ENCODE assay signal across 8 mouse cellular contexts in the genomic region with DNA sequence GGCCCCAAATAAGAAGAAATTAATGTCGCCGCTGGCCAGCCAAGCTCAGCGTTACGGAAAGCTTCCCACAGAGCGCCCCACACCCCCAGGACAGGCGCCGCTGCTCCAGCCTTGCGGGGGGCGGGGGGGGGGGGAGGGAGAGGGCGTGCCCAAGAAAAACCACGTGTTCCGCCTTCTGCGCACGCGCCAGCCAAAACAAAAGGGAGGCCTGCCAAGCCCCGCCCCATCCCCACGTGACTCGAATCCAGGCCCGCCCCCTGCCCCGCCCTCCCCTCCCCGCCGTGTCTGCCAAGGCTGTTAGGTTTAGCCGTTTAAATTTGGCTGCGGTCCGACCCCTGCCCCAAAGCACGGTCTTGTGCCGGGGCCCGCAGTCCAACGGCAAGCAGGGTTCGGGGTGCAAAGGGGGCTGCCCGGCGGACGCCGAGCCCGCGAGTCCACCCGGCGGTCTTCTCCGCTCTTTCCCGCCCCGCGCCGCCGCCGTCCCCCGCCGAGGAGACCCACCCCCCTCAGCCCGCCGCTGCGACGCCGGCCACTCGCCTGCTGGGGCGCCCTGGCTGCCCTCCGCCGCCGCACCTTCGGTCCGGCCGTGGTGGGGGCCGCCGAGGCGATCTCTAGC. TPM values are rescaled to one million over a fixed set of nuclear protein-coding genes. Genes with fewer than 3 reads are reported as not detected.
A peak's percentile ranks its signal among the peaks of the same experiment; 100 is the strongest.
DNase-seq lines count a peak whose midpoint lies in the region; ATAC-seq lines count a peak whose summit lies in the region.

No protein-coding gene starts in this region.

- intact Hi-C loops in left cerebral cortex, postnatal 25 days (cut with DNase I), result loop anchor here (5.0 kb wide), 1 partner anchor 115 kb away; the partner anchor contains the start of gene Rpe

- peak overlapping the region; percentile 71 for H3K4me2 ChIP-seq in intestine, embryonic 16.5 days (ENCODE audit: low read depth, low read length)

- H3K9ac ChIP-seq in intestine, embryonic 16.5 days (ENCODE audit: low read depth, low read length), result peak overlapping the region; percentile 92

- DNase-seq in adrenal gland, adult 2 months, result peak; percentile 94
- DNase-seq in embryo, embryonic 11 days, result peak; percentile 94
- DNase-seq in gastrocnemius, postnatal 25 days, result peak; percentile 92
- peak; percentile 93 to 95 for DNase-seq in left cerebral cortex, postnatal 25 days (ENCODE audit: low spot score in 2 of 2)
- DNase-seq in mesoderm, embryonic 11.5 days (ENCODE audit: low read depth, low spot score), result peak; percentile 93
- DNase-seq in right cerebral cortex, postnatal 25 days, result peak; percentile 91
- peak; percentile 83 to 94 for DNase-seq in urinary bladder, postnatal 36 days (ENCODE audit: low spot score in 2 of 2)

- no peaks in the 10 kb centered on the region for H3K9me3 ChIP-seq in intestine, embryonic 16.5 days (ENCODE audit: control insufficient read depth, low read length)

- WGBS in intestine, embryonic 16.5 days, result under 1% methylated on average over 46 of the region's 63 CpGs

- ATAC-seq in intestine, embryonic 16.5 days, result peak; percentile 86

- peak overlapping the region; percentile 82 for H3K4me3 ChIP-seq in intestine, embryonic 16.5 days (ENCODE audit: low read length)

- no peaks in the 10 kb centered on the region for H3K27me3 ChIP-seq in intestine, embryonic 16.5 days (replicated peaks; ENCODE audit: control insufficient read depth, insufficient read depth, low read length)

- no peaks in the 10 kb centered on the region; the same call in 1 of the 2 replicates for H3K4me1 ChIP-seq in intestine, embryonic 16.5 days (ENCODE audit: control insufficient read depth, insufficient read depth, low read length)

- peak overlapping the region; percentile 96 for H3K27ac ChIP-seq in intestine, embryonic 16.5 days (ENCODE audit: low read length)

- H3K36me3 ChIP-seq in intestine, embryonic 16.5 days (ENCODE audit: control insufficient read depth, insufficient read depth, low read length), result no peaks in the 10 kb centered on the region

RNA-seq across cellular contexts. Expression of gene Kansl1l, which starts 0.4 kb away (rescaled TPM):
- total RNA-seq in adrenal gland, adult 2 months (2021), result 10 to 100 TPM; 18.2 to 21.1 TPM
- polyA plus RNA-seq in adrenal gland, adult 2 months (2012; rRNA removed), result 1.1 TPM in 2 replicates
- total RNA-seq in gastrocnemius, postnatal 25 days (2021), result 10 to 100 TPM; 17.1 to 17.6 TPM
- polyA plus RNA-seq in intestine, embryonic 16.5 days (2015; fragmentation: Nextera tagmentation; extraction: Ambion mirVana), result 8.8 and 9.7 TPM in 2 replicates
- 10 to 100 TPM; 12.5 to 15.9 TPM for total RNA-seq in left cerebral cortex, postnatal 25 days (2021)

RNA-seq across cellular contexts. Expression of gene Acadl, which starts 46.1 kb away (rescaled TPM):
- total RNA-seq in adrenal gland, adult 2 months (2021), result 100 to 1,000 TPM; 531 to 670 TPM
- polyA plus RNA-seq in adrenal gland, adult 2 months (2012; rRNA removed), result 37.4 and 41.0 TPM in 2 replicates
- 100 to 1,000 TPM; 256 to 293 TPM for total RNA-seq in gastrocnemius, postnatal 25 days (2021)
- 309 and 355 TPM in 2 replicates for polyA plus RNA-seq in intestine, embryonic 16.5 days (2015; fragmentation: Nextera tagmentation; extraction: Ambion mirVana)
- 10 to 100 TPM; 27.5 to 27.7 TPM for total RNA-seq in left cerebral cortex, postnatal 25 days (2021)

Comparison
In these comparisons a context has a peak if more than half of its experiments do, and no peak if none do; other contexts are left out.
1. Peak in every context shown above with its lines: DNase-seq, ATAC-seq, H3K4me3 ChIP-seq and H3K27ac ChIP-seq.
2. RNA of gene Acadl, which starts 46.1 kb away (total RNA-seq): 531 to 670 TPM in adrenal gland, adult 2 months and 256 to 293 TPM in gastrocnemius, postnatal 25 days; 27.5 to 27.7 TPM in left cerebral cortex, postnatal 25 days; every median in the first group is over 4 times any median in the second.